Mouse (Mus musculus) pancreas, adult 10 weeks (tissue): ENCODE data around the gene Spata4. TPM values are rescaled to one million over a fixed set of nuclear protein-coding genes. Genes with fewer than 3 reads are reported as not detected.

Experiments used
- polyA plus RNA-seq: library from polyadenylated mRNA; stranded (reverse); fragments of 350-450 nt; fragmentation: Illumina TruSeq; extraction: RNeasy Lipid Tissue Mini Kit (QIAGEN cat#74804); gene quantifications from one replicate; pipeline ENCODE4 v1.2.3, GENCODE M21; 2015; ENCODE audit warnings: low read depth, low replicate concordance; ENCODE audit not compliant: insufficient read depth

The Spata4 gene
- polyA plus RNA-seq: not detected

GRCm38 (mm10) chr8:54600671-54601251 lies at the start of gene Spata4:
Gene Spata4, plus strand, starts transcription at chr8:54600781.

Other genes with a start within 250 kb of the Spata4 start
- not detected for gene Asb5, start 71.2 kb upstream of the Spata4 start, polyA plus RNA-seq
- 27.0 TPM for gene Spcs3, start 70.8 kb upstream of the Spata4 start, polyA plus RNA-seq